Mouse (Mus musculus) embryonic facial prominence, embryonic 11.5 days (tissue): ENCODE results near the gene Zfp46. TPM values are rescaled to one million over a fixed set of nuclear protein-coding genes. Genes with fewer than 3 reads are reported as not detected.

ENCODE experiments used
- ATAC-seq: fragments of 200-750 bp; cut with Nextera tagmentation; replicated peaks from 2 replicates; pipeline ENCODE4 v1.8.0; 2017; ENCODE audit warnings: low read depth; ENCODE audit not compliant: insufficient number of reproducible peaks, low FRiP score, low TSS enrichment
- DNase-seq: peaks from one replicate; pipeline ENCODE4 v3.0.0-alpha.2; 2015; ENCODE audit warnings: low spot score
- H3K27ac ChIP-seq: fragments of 300-500 bp; sonication (generic); replicated peaks from 2 replicates; pipeline ENCODE4 v1.5.1; 2014; ENCODE audit warnings: mild to moderate bottlenecking, low read depth, low read length, control low read depth
- H3K27me3 ChIP-seq: fragments of 300-500 bp; sonication (generic); 2 replicates; pipeline ENCODE4 v1.6.1; 2014; ENCODE audit warnings: mild to moderate bottlenecking, low read length, moderate library complexity, mixed read lengths; ENCODE audit not compliant: control insufficient read depth, insufficient read depth
- H3K36me3 ChIP-seq: fragments of 300-500 bp; sonication (generic); replicated peaks from 2 replicates; pipeline ENCODE4 v1.6.1; 2014; ENCODE audit warnings: low read depth, mild to moderate bottlenecking, low read length, moderate library complexity, mixed read lengths; ENCODE audit not compliant: control insufficient read depth, insufficient read depth
- H3K4me1 ChIP-seq: fragments of 300-500 bp; sonication (generic); 2 replicates; pipeline ENCODE4 v1.6.1; 2014; ENCODE audit warnings: low read length, mixed read lengths; ENCODE audit not compliant: control insufficient read depth, insufficient read depth
- H3K4me2 ChIP-seq: fragments of 300-500 bp; sonication (generic); 2 replicates; pipeline ENCODE4 v1.6.1; 2014; ENCODE audit warnings: low read depth, mild to moderate bottlenecking, control low read depth, low read length, moderate library complexity
- H3K4me3 ChIP-seq: fragments of 300-500 bp; sonication (generic); 2 replicates; pipeline ENCODE4 v1.5.1; 2014; ENCODE audit warnings: low read depth, low read length, control low read depth
- H3K9ac ChIP-seq: fragments of 300-500 bp; sonication (generic); replicated peaks from 2 replicates; pipeline ENCODE4 v1.6.1; 2014; ENCODE audit warnings: mild to moderate bottlenecking, control low read depth, low read length
- H3K9me3 ChIP-seq: fragments of 300-500 bp; sonication (generic); replicated peaks from 2 replicates; pipeline ENCODE4 v1.6.1; 2016; ENCODE audit warnings: mild to moderate bottlenecking, low read length, inconsistent platforms, mixed read lengths; ENCODE audit not compliant: control insufficient read depth
- WGBS: fragments of 180-500 bp; shearing (Covaris S2); extraction: QIAGEN DNeasy Blood & Tissue Kit; methylation state at CpG from one replicate; pipeline ENCODE4 v1.1.7; 2014; 5-methylcytosine and 5-hydroxymethylcytosine counted together
- polyA plus RNA-seq: library from polyadenylated mRNA; unstranded; fragments of >200 nt; fragmentation: Nextera tagmentation; extraction: Ambion mirVana; gene quantifications from 2 replicates; pipeline ENCODE4 v1.2.1, GENCODE M21; 2014

Gene Zfp46
- polyA plus RNA-seq, 1 experiment from 2014 or later = 28.0 TPM

GRCm38 (mm10) chr4:136270648-136271047 lies 13.8 kb upstream of the Zfp46 start:
- H3K27ac ChIP-seq = no peak overlapping the region
- no peaks in the 10 kb centered on the region for H3K36me3 ChIP-seq
- H3K9me3 ChIP-seq = no peaks in the 10 kb centered on the region; the same call in 1 of the 2 replicates
- ATAC-seq = 0 out of 2 replicates have a peak, but pooled peaks have one; percentile 37
- 85% methylated on average over 8 of the region's 8 CpGs for WGBS
- no peak overlapping the region for H3K4me3 ChIP-seq
- no peaks in the 10 kb centered on the region for H3K27me3 ChIP-seq
- no peaks in the 10 kb centered on the region for H3K4me1 ChIP-seq
- DNase-seq = no peak
- H3K4me2 ChIP-seq = no peak overlapping the region
- no peak overlapping the region for H3K9ac ChIP-seq

- no peak overlapping the region for H3K9ac ChIP-seq
- WGBS = 81% methylated on average over 8 of the region's 8 CpGs
- no peak for DNase-seq
- no peak overlapping the region for H3K27ac ChIP-seq
- no peaks in the 10 kb centered on the region for H3K4me1 ChIP-seq
- no peaks in the 10 kb centered on the region for H3K27me3 ChIP-seq
- H3K4me3 ChIP-seq = no peak overlapping the region
- H3K36me3 ChIP-seq = no peaks in the 10 kb centered on the region
- no peaks in the 10 kb centered on the region for H3K9me3 ChIP-seq
- no peak for ATAC-seq
- no peak overlapping the region for H3K4me2 ChIP-seq
These were observed 3.4 kb upstream of the Zfp46 start for GRCm38 (mm10) chr4:136281097-136281496.

- Histone ChIP-seq H3K4me3 (no peak overlapping the region), H3K27me3 (no peaks in the 10 kb centered on the region), H3K9me3 (no peaks in the 10 kb centered on the region), H3K9ac (no peak overlapping the region), H3K4me2 (no peak overlapping the region), H3K27ac (no peak overlapping the region), H3K36me3 (no peaks in the 10 kb centered on the region), H3K4me1 (no peaks in the 10 kb centered on the region)
- 54% methylated on average over 9 of the region's 9 CpGs for WGBS
- DNase-seq (no peak), ATAC-seq (no peak)
These were observed 2.9 kb upstream of the Zfp46 start for GRCm38 (mm10) chr4:136281611-136282010.

- H3K9ac ChIP-seq = peak overlapping the region; percentile 46; the same call in 1 of the 2 replicates
- peak; percentile 39 for DNase-seq
- H3K4me3 ChIP-seq = no peak overlapping the region
- no peaks in the 10 kb centered on the region for H3K36me3 ChIP-seq
- ATAC-seq = no peak
- H3K4me1 ChIP-seq = no peaks in the 10 kb centered on the region
- peak overlapping the region; percentile 35 for H3K27ac ChIP-seq
- WGBS = 28% methylated on average over 10 of the region's 10 CpGs
- no peaks in the 10 kb centered on the region for H3K27me3 ChIP-seq
- no peaks in the 10 kb centered on the region for H3K9me3 ChIP-seq
- no peak overlapping the region for H3K4me2 ChIP-seq
These were observed 1.6 kb upstream of the Zfp46 start for GRCm38 (mm10) chr4:136282621-136283480.

- H3K9ac ChIP-seq = no peak overlapping the region
- no peak overlapping the region for H3K27ac ChIP-seq
- ATAC-seq = no peak
- 36% methylated on average over 2 of the region's 2 CpGs for WGBS
- 0 out of 2 replicates have a peak, but pooled peaks cover 2% of the 10 kb centered on the region for H3K36me3 ChIP-seq
- H3K4me2 ChIP-seq = no peak overlapping the region
- H3K4me3 ChIP-seq = no peak overlapping the region
- no peaks in the 10 kb centered on the region for H3K27me3 ChIP-seq
- H3K4me1 ChIP-seq = no peaks in the 10 kb centered on the region
- no peaks in the 10 kb centered on the region for H3K9me3 ChIP-seq
- no peak for DNase-seq
These were observed 700 bp upstream of the Zfp46 start for GRCm38 (mm10) chr4:136283783-136284182.

- 44% methylated on average over 6 of the region's 6 CpGs for WGBS
- H3K4me3 ChIP-seq = peak overlapping the region; percentile 51
- H3K9me3 ChIP-seq = no peaks in the 10 kb centered on the region
- H3K4me1 ChIP-seq = no peaks in the 10 kb centered on the region
- ATAC-seq (no peak), DNase-seq (no peak)
- peaks cover 3% of the 10 kb centered on the region for H3K27me3 ChIP-seq
- peak overlapping the region; percentile 54 for H3K4me2 ChIP-seq
- H3K9ac ChIP-seq = peak overlapping the region; percentile 73
- H3K36me3 ChIP-seq = 0 out of 2 replicates have a peak, but pooled peaks cover 2% of the 10 kb centered on the region
- H3K27ac ChIP-seq = no peak overlapping the region
These were observed 408 bp downstream of the Zfp46 start for GRCm38 (mm10) chr4:136284891-136285290.

GRCm38 (mm10) chr4:136285348-136285810 lies 896 bp downstream of the Zfp46 start:
- DNase-seq (peak; percentile 97), ATAC-seq (peak; percentile 96)
- H3K9ac ChIP-seq = peak overlapping the region; percentile 73
- WGBS = under 1% methylated on average over 25 of the region's 25 CpGs
- peak overlapping the region; percentile 54 for H3K4me2 ChIP-seq
- no peaks in the 10 kb centered on the region; the same call in 1 of the 2 replicates for H3K4me1 ChIP-seq
- peak overlapping the region; percentile 51 for H3K4me3 ChIP-seq
- H3K27me3 ChIP-seq = peaks cover 6% of the 10 kb centered on the region
- H3K9me3 ChIP-seq = no peaks in the 10 kb centered on the region
- peak overlapping the region; percentile 43 for H3K27ac ChIP-seq
- peaks cover 6% of the 10 kb centered on the region for H3K36me3 ChIP-seq

- no peaks in the 10 kb centered on the region; the same call in 1 of the 2 replicates for H3K4me1 ChIP-seq
These were observed 1.4 kb downstream of the Zfp46 start for GRCm38 (mm10) chr4:136285811-136286371.

More at GRCm38 (mm10) chr4:136285811-136286371, 1.4 kb downstream of the Zfp46 start:
- ATAC-seq (peak; percentile 89), DNase-seq (peak; percentile 98)
- peak overlapping the region; percentile 68 for H3K4me2 ChIP-seq
- H3K4me3 ChIP-seq = peak overlapping the region; percentile 51
- H3K27ac ChIP-seq = peak overlapping the region; percentile 43
- H3K9me3 ChIP-seq = no peaks in the 10 kb centered on the region
- peaks cover 6% of the 10 kb centered on the region for H3K27me3 ChIP-seq
- peaks cover 10% of the 10 kb centered on the region for H3K36me3 ChIP-seq
- H3K9ac ChIP-seq = peak overlapping the region; percentile 73
- WGBS = 0% methylated on average over 29 of the region's 29 CpGs
